Mouse (Mus musculus): ENCODE results near the gene Zfp777.

Gene Zfp777

DNA sequence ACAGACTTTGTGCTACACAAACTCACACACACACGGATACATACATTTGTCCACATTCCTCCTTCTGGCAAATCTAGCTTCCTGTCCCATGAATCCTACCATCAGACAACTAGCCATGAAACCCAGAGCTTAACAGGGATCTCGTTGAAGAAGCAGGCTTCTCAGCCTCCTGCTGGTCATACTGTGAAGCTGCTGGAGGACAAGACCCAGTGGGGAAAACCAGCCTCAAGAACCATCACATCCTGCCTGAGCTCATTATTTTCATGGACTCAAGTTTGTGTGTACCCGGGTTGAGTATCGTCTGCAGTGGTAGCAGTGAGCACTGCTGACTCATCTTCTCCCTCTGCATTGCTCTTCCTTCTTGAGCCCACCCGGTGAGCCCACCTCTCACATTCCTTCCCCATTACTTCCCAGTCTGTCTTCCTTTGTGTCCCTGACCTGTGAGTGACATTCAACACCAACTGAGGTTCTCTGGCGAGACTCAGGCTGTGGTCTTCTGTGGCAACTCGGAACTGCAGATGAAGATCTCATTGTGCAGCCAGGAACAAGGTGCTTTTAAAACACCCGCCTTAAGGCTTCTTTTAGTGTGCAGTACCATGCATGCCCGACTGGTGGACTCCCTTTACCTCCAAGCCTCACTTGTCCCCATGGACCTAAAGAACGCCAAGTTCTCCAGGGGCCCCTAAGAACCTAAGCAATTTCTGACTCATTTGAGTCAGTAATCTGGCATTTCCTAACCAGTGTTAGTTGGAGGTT is 22.6 kb downstream of the Zfp777 start:
- peak; percentile 76 for DNase-seq (ENCODE audit: low read depth, low spot score)

DNA sequence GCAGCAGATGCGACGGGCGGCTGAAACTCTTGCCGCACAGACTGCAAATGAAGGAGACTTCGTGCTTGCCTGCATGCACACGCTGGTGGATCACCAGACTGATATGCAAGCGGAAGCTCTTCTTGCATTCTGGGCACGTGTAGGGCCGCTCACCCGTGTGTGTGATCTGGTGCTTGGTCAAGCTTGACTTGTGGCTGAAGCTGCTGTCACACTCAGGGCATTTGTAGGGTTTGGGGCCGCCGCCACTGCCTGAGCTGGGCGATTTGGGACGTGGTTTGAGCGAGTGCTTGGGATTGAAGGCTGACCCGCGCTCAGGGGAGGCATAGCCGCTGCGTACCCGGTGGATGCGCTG is 23.7 kb downstream of the Zfp777 start:
- DNase-seq (ENCODE audit: low read depth, low spot score), result no peak

DNA sequence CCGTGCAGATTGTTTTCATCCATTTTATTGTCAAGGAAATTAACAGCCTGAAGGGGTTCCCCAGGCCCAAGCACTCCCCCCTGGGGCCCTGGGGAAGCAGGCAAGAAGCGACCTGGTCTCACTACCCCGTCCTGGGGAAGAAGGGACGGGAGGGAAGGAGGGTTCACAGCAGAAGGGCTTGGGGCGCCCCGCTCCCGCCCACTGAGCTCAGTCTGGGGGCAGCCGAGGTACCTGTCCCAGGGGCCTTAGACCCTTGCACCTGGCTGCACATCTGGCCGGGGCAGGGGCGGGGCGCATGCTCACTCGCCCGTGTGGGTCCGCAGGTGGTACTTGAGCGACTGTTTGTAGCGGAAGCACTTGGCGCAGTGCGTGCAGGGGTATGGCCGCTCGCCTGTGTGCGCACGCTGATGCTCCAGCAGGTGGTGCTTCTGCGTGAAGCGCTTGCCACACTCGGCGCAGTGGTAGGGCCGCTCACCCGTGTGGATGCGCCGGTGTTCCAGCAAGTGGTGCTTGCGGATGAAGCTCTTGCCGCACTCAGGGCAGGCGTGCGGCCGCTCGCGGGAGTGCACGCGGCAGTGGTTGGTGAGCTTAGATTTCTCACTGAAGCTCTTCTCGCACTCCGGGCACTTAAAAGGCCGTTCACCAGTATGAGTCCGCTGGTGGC is 24.2 kb downstream of the Zfp777 start:
- DNase-seq (ENCODE audit: low read depth, low spot score), result peak; percentile 91

GRCm38 (mm10) chr6:48022672-48023071 is 26.0 kb downstream of the Zfp777 start:
- no peak for DNase-seq (ENCODE audit: low read depth, low spot score)

DNA sequence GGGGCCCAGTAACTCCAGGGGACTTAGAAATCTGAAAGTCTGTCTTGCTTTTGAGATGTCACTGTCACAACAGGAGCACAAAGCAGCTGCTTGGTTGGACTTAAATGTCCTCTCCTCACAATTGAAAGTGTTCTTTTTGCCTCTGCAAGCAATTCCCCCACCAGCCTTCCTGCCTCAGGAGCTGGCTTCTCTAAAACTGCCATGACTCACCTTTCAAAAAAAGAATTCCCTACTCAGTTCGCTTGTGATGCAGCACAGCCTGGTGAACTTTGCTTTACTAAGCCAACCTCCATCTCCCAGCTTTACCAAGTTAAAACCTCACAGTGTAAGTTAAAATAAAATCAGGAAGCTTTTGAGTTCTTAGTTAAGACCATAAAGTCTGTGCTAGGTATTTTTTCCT is 27.0 kb downstream of the Zfp777 start:
- no peak for DNase-seq (ENCODE audit: low read depth, low spot score)

GRCm38 (mm10) chr6:48020006-48020405 is 28.7 kb downstream of the Zfp777 start:
- DNase-seq (ENCODE audit: low read depth, low spot score), result no peak

DNA sequence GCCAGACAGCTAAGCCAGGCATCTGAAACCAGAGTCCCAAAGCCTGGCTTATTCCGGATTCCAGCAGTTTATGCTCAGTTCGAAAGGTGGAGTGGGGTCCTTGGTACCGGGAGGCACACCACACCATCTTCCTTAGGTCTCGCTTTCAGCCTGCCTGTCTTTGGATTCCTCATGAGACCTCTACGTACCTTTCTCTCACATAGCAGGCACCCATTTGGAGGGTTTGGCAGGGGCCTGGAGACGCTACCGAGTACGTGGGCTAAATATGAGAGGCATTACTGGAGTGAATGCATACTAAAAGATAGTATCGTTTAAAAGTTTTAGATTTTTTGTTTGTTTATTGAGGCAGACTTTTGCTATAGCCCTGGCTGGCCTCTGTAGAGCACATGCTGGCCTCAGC is 31.9 kb downstream of the Zfp777 start:
- DNase-seq (ENCODE audit: low read depth, low spot score), result no peak

DNA sequence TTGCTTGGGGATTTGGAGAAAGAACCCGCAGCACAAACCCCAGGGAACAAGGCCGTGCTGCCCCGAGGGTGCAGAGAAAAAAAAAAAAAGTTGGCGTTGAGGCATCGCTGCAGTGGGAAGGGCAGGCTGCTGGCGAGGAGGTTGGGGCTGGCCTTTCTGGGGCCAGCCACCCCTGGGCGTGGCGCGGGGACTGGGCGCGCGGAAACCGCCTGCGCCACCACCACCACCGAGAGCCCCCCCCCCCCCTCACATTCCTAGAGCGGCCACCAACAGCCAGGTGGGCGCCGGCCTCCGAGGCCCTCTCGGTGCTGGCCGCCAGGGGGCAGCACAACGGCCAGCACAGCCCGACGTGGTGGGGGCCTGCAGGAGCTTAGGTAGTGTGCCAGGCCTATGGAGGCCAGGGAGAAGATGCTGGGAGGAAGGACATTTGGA is 32.6 kb downstream of the Zfp777 start:
- peak; percentile 93 for DNase-seq (ENCODE audit: low read depth, low spot score)

GRCm38 (mm10) chr6:48010727-48011126 is 38.0 kb downstream of the Zfp777 start:
- no peak for DNase-seq (ENCODE audit: low read depth, low spot score)

GRCm38 (mm10) chr6:47995661-47996060 is 53.0 kb downstream of the Zfp777 start:
- no peak for DNase-seq (ENCODE audit: low read depth, low spot score)

GRCm38 (mm10) chr6:47983936-47984335 is 64.8 kb downstream of the Zfp777 start:
- peak; percentile 73 for DNase-seq (ENCODE audit: low read depth, low spot score)

DNA sequence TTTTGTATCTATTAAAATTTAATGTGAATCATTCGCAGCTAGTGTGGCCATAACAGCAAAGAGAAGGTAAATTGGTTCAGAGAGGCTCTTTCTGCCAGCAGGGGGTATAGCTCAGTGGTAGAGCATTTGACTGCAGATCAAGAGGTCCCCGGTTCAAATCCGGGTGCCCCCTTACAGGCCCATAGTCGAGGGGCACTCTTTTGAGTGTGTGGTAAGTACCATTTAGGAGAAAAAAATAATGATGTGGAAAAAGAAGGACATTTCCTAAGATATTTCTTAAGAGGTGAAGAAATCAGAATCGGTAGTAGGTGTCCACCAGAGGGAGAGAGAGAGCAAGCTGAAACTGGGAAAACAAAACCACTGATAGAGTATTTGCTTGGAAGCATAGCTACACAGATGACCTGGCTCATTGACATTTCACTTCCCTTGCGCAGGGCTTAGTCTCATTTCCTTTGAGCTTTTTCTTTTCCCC is 69.8 kb downstream of the Zfp777 start:
- peak; percentile 87 for DNase-seq (ENCODE audit: low read depth, low spot score)

DNA sequence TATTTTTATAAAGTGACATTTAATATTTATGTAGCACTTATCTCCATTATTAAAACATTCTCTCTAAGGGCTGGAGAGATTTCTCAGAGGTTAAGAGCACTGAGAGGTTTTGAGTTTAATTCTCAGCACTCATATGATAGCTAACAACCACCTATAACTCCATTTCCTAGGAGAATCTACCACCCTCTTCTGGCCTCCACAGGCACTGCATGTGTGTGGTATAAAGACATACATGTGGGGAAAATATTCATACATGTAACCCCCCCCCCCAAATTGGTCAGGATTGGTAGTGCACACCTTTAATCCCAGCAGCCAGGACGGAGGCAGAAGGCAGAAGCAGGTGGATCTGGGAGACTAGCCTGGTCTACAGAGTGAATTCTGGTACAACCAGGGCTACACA is 74.1 kb downstream of the Zfp777 start:
- DNase-seq (ENCODE audit: low read depth, low spot score), result peak; percentile 43

Measured in ZHBTc4 (cell line).